Mouse (Mus musculus): ENCODE measurements around the gene Hao1. TPM values are rescaled to one million over a fixed set of nuclear protein-coding genes. Genes with fewer than 3 reads are reported as not detected.
A peak's percentile ranks its signal among the peaks of the same experiment; 100 is the strongest.

The Hao1 gene
- polyA plus RNA-seq, 1 experiment = not detected

GRCm38 (mm10) chr2:134481759-134482158 is 72.4 kb downstream of the Hao1 start:
- peaks cover 3% of the 10 kb centered on the region for H3K27me3 ChIP-seq (replicated peaks)
- H3K4me3 ChIP-seq (replicated peaks) = peak overlapping the region; percentile 23
- H3K4me1 ChIP-seq = peaks cover 4% of the 10 kb centered on the region; the same call in 1 of the 2 replicates
- H3K9me3 ChIP-seq = no peaks in the 10 kb centered on the region
- TF ChIP-seq GATA1 (IDR thresholded peaks at IDR 0.05; ENCODE audit: borderline replicate concordance, low read length) = no peak
- H3K36me3 ChIP-seq (replicated peaks; ENCODE audit: low read length) = no peaks in the 10 kb centered on the region

DNA sequence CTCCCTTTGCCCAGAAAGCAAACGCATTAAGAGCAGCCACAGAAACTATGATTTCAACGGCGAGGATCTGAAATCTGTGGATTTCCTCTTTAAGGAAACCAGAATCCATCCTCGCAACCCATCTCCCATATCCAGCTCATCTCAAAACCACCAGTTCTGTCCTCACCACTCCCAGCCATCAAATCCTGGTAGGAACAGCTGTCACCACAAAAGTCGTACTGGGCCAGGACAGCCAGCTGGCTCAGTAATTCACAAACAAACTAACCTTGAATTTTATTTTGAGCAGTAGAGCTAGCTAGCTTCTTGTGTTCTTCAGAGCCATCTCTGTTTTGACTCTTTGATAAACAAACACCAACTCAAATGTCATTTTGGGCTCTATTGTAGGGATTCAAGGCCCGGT is 73.0 kb downstream of the Hao1 start:
- Histone ChIP-seq H3K4me3 (replicated peaks) (no peak overlapping the region), H3K27me3 (replicated peaks) (peaks cover 3% of the 10 kb centered on the region), H3K36me3 (replicated peaks; ENCODE audit: low read length) (no peaks in the 10 kb centered on the region), H3K4me1 (peaks cover 4% of the 10 kb centered on the region; the same call in 1 of the 2 replicates), H3K9me3 (no peaks in the 10 kb centered on the region)
- TF ChIP-seq FLI1 (IDR thresholded peaks at IDR 0.05; ENCODE audit: low read length) (no peak), GATA1 (IDR thresholded peaks at IDR 0.05; ENCODE audit: borderline replicate concordance, low read length) (no peak)

DNA sequence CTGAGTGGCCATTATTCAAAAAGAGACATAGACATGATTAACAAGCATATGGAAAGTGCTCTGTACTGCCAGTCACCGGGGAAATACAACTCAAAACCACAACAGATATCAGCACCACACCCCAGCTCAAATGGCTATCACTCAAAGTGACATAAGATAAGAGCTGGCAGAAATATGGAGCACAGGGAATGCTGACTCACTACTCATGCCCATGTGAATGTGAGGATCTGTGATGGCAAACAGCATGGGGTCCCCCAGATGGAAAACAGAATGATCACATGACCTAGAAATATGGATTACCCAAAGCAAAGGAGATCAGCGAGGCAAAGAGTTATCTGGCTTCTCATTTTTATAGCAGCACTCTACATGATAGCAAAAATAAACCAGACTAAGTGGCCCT is 89.0 kb downstream of the Hao1 start:
- Histone ChIP-seq H3K9me3 (no peaks in the 10 kb centered on the region), H3K36me3 (replicated peaks; ENCODE audit: low read length) (no peaks in the 10 kb centered on the region), H3K4me3 (replicated peaks) (no peak overlapping the region), H3K4me1 (peaks cover 17% of the 10 kb centered on the region), H3K27me3 (replicated peaks) (no peaks in the 10 kb centered on the region)
- no peak for TF ChIP-seq GATA1 (IDR thresholded peaks at IDR 0.05; ENCODE audit: borderline replicate concordance, low read length)

DNA sequence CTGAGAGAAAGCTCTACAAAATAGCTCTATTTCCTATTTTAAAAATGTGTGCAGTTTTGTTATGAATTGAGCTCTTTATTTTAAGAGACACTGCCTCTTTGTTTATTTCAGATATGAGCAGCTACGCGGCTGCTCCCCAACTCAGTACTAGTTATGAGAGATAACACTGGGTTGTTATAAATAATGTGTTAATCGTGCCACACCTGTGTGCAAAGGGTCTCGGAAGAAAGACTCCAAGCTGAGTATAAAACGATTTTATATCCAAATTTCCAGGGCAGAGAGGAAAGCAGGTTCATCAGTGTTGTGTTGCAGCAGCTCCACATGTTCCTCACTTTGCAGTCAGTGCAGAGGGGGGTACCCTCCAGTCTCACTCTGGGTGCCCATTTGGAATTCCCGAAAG is 91.8 kb downstream of the Hao1 start:
- H3K36me3 ChIP-seq (replicated peaks; ENCODE audit: low read length) = no peaks in the 10 kb centered on the region
- H3K27me3 ChIP-seq (replicated peaks) = no peaks in the 10 kb centered on the region
- H3K9me3 ChIP-seq = no peaks in the 10 kb centered on the region
- H3K4me3 ChIP-seq (replicated peaks) = no peak overlapping the region
- TF ChIP-seq GATA1 (IDR thresholded peaks at IDR 0.05; ENCODE audit: borderline replicate concordance, low read length) (no peak), FLI1 (IDR thresholded peaks at IDR 0.05; ENCODE audit: low read length) (no peak)
- peaks cover 32% of the 10 kb centered on the region for H3K4me1 ChIP-seq

DNA sequence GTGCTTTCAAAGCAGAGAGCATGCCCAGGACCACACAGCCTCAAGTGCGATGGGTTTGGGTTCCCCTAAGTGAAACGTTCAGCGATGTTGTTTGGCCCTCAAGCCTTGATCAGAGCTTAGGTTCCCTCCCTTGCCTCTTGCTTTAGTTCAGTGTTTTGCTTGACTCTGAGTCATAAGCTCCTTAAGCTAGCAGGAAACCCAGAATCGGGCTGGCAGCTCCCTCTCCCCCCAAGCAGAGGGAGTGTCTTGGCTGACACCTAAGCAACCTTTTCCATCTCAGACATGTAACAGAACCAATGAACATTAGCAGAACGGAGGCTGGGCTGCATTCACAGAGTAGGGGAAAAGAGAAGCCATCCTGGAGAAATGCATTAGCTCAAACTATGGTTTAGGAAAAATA is 93.3 kb downstream of the Hao1 start:
- Histone ChIP-seq H3K27me3 (replicated peaks) (no peaks in the 10 kb centered on the region), H3K4me3 (replicated peaks) (no peak overlapping the region), H3K4me1 (peaks cover 32% of the 10 kb centered on the region), H3K9me3 (no peaks in the 10 kb centered on the region), H3K36me3 (replicated peaks; ENCODE audit: low read length) (no peaks in the 10 kb centered on the region)
- TF ChIP-seq FLI1 (IDR thresholded peaks at IDR 0.05; ENCODE audit: low read length) (no peak), GATA1 (IDR thresholded peaks at IDR 0.05; ENCODE audit: borderline replicate concordance, low read length) (no peak)

DNA sequence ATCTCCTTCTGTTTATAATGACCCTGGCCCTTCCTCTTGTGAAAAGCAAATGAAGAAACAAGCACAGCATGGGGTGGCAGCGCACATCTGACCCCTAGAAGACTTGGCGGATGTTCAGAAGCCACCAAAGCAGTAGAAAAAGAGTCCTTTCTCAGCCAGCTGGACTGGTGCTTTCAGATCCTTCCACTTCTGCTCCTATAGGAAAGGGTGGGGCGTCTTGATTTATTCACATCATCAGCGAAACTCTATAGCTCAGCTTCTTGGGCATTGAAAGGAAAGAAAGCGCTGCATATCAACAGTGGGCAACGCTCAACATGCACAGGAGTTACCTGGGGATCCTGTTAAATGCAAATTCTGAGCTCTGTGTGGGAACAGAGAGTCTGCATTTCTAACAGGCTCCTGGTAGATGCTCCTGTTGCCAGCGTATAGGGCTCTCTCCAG is 98.1 kb downstream of the Hao1 start:
- Histone ChIP-seq H3K4me1 (peaks cover 22% of the 10 kb centered on the region), H3K9me3 (no peaks in the 10 kb centered on the region), H3K4me3 (replicated peaks) (no peak overlapping the region), H3K36me3 (replicated peaks; ENCODE audit: low read length) (no peaks in the 10 kb centered on the region), H3K27me3 (replicated peaks) (no peaks in the 10 kb centered on the region)
- TF ChIP-seq FLI1 (IDR thresholded peaks at IDR 0.05; ENCODE audit: low read length) (no peak), GATA1 (IDR thresholded peaks at IDR 0.05; ENCODE audit: borderline replicate concordance, low read length) (no peak)

- Histone ChIP-seq H3K9me3 (no peaks in the 10 kb centered on the region), H3K4me1 (no peaks in the 10 kb centered on the region), H3K36me3 (replicated peaks; ENCODE audit: low read length) (no peaks in the 10 kb centered on the region), H3K4me3 (replicated peaks) (no peak overlapping the region), H3K27me3 (replicated peaks) (no peaks in the 10 kb centered on the region)
- TF ChIP-seq FLI1 (IDR thresholded peaks at IDR 0.05; ENCODE audit: low read length) (no peak), GATA1 (IDR thresholded peaks at IDR 0.05; ENCODE audit: borderline replicate concordance, low read length) (no peak)
Observed at GRCm38 (mm10) chr2:134452748-134453147, 101.4 kb downstream of the Hao1 start.

DNA sequence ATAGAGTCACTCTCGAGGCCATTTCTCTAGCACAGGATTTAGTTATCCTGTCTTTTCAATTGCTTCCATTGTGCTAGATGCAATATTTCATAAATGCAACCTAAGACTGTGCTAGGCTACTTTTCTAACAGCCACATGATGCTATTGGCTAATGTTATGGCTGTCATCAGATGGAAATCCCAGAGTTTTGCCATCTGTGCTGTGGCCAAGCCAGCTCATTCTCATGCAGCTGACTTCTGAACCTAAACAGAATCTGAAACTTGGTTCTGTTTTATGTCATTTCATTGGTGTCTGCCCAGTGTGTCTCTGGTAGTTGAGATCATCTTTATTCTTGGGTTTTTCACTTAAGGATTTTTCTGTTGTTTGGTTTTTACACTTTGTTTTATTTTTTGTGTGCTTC is 103.2 kb downstream of the Hao1 start:
- Histone ChIP-seq H3K4me3 (replicated peaks) (no peak overlapping the region), H3K27me3 (replicated peaks) (no peaks in the 10 kb centered on the region), H3K36me3 (replicated peaks; ENCODE audit: low read length) (no peaks in the 10 kb centered on the region), H3K4me1 (no peaks in the 10 kb centered on the region), H3K9me3 (0 out of 2 replicates have a peak, but pooled peaks cover 1% of the 10 kb centered on the region)
- no peak for TF ChIP-seq GATA1 (IDR thresholded peaks at IDR 0.05; ENCODE audit: borderline replicate concordance, low read length)
- TF ChIP-seq FLI1 (IDR thresholded peaks at IDR 0.05; ENCODE audit: low read length) = no peak

Other genes with a start within 250 kb of the Hao1 start
- gene Tmx4, start 89.8 kb upstream of the Hao1 start, polyA plus RNA-seq (2012; ENCODE audit: insufficient read depth, low replicate concordance) = 1.5 and 6.5 TPM in 2 replicates
- 0.30 and 0.46 TPM in 2 replicates for gene Plcb1, start 231.7 kb upstream of the Hao1 start, polyA plus RNA-seq (2012; ENCODE audit: insufficient read depth, low replicate concordance)